Mouse (Mus musculus) frontal cortex, postnatal 10 days (tissue): ENCODE measurements around the gene Mcl1.
A peak's percentile ranks its signal among the peaks of the same experiment; 100 is the strongest.
"Not testable (repeated sequence)": the region's sequence is repeated elsewhere in the genome, so short reads cannot be mapped to it uniquely, and the experiment has no call there.

Experiments used
- DNase-seq, 2 experiments: peaks; one replicate each; pipeline ENCODE4 v3.0.0; 2022; ENCODE audit warnings: low spot score in 2 of 2, mixed read lengths in 1 of 2

The Mcl1 gene

DNA sequence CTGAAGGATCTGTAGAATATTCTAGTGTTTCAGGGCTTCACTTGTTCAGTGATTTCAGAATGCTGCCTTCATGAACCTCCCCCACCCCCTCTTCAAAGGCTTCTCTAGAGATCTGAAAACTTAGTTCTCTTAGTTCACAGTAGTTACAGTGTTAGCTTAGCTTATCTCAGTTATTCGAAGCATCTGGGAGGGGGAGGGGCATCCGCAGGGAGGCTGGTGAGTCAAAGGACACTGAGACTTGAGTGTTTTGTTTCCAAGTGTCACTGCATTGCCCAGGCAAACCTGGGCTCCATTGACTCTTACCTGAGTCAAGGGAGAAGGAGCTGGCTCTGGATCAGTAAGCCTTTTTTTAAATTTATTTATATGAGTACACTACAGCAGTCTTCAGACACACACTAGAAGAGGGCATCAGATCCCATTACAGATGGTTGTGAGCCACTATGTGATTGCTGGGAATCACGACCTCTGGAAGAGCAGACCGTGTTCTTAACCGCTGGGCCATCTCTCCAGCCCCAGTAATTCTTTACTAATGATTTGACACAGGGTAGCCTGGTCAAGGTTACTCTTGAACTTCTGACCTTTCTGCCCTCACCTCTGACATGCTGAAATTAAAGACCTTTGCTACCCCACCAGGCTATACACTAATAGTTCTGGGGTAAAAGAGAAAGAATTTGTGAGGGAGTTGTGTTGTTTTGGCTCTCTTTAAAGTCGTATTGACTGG is 7.7 kb downstream of the Mcl1 start:
- no peak for DNase-seq

DNA sequence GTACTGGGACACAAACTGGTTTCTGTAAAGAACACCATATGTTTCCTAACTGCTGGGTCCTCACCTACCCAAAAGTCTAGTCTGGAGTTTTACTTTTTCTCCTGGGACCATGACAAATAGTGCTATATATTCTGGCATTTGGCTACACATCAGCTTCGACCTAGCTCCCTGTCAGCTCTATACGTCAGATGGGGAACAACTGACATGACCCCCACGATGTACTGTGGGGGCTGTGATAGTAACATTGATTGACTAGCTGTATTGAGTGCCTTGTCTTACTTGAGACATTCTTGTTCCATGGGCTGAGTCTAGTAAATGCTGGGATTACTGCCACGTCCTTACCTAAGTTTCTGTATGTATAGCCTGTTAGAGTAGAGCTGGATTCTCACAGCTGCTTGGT is 8.9 kb downstream of the Mcl1 start:
- no peak for DNase-seq

DNA sequence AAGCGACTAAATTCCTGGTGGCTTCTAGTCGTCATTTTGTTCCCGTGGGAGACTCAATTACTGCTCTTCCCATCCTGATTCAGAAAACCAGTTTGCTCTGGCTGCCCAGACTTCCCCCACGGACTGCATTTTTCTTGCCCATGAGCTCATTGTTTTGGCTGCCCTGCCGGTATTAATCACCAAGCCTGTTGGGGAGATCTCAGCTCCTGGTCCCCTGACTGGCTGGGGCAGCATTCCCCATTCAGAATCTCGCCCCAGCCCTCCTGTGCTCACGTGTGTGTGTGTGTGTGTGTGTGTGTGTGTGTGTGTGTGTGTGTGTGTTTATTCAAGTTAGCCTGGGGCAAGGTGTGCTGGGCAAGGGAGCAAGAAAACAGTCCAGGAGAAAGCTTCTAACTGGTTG is 9.4 kb downstream of the Mcl1 start:
- no peak for DNase-seq

DNA sequence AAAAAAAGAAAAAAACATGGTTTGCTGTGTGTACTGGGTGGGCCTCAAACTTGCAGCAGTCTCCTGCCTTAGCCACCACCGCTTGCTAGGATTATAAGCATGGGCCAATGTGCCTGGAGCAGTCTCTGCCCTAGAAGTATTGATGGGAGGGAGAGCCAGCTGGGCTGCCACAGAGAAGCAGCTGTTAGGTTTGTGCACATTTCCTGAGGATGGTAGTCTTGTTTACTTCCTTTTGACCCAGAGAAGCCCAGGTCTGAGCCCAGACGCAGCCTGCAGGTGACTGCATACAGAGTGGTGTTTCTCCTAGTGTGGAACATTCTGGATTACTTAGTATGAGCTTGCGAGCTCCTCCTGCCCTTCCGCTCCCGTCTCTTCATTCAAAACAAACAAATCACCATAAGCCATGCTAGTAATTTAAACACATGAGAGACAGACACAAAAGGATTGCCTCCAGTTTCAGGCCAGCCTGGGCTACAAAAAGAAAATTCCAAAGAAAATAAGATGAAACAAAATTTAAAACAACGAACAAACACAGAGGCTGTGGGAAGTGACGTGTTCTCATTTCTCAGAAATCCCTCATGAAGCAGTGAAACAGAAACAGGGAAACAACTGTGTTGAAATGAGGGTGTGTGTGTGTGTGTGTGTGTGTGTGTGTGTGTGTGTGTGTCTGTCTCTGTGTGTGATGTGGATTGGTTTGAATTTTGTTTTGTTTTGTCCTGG is 10.2 kb downstream of the Mcl1 start:
- no peak for DNase-seq

DNA sequence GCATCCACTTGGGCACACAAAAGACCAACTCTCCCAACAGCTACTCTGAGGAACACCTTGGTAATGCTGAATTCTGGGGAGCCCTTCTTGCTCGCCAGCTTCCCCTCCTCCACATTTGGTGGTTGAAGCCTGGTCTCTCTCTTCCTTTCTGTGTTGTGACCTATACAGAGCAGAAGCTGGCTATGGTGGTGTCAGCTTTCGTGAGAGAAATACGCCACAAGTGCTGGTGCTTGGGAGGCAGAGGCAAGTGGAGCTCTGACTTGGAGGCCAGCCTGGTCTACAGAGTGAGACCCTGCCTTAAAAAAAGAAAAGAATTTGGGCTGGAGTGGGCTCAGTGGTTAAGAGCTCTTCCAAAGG is 10.7 kb downstream of the Mcl1 start:
- no peak for DNase-seq

DNA sequence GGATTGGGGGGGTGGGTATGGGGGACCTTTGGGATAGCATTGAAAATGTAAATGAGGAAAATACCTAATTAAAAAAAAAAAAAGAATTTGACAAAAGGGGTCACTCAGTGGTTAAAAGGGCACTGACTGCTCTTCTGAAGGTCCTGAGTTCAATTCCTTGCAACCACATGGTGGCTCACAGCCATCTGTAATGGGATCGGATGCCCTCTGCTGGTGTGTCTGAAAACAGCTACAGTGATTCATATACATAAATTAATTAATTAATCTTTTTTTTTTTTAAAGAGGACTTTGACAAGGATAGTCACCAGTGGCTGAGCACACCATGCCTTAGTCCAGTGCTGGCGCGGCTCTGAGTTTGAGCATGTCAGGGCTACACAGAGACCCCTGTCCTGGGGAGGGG is 11.8 kb downstream of the Mcl1 start:
- not testable (repeated sequence) for DNase-seq

DNA sequence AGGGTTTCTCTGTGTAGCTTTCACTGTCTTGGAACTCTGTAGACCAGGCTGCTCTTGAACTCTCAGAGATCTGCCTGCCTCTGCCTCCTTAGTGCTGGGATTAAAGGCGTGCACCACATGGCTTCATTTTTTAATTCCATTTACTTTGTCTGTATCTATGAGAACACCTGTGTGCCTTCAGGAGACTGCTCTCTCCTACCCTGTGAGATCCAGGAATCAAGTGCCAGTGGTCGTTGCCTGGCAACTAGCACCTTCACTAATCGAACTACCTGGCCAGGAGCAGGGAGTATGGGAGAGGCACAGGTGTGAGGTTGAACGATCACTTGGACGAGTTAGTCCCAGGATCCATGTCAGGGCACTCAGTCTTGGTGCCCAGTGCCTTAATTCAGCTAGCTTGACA is 12.6 kb downstream of the Mcl1 start:
- no peak for DNase-seq

DNA sequence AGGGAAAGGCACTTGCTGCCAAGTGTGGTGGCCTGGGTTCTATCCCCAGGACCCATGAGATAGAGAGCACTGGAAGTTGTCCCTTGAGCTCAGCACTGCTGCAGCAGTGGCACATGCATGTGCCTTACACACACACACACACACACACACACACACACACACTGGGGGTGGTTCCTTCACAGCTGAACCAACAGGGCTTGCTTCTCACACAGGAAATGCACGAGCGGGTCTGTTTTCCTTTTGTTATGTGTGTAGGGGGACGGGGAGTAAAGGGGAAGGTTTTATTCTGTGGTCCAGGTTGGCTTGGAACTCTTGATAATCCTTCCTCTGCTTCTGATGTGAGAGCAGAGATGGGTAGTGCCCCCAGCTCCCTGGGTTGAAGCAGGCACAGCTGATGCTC is 13.9 kb downstream of the Mcl1 start:
- DNase-seq = no peak

DNA sequence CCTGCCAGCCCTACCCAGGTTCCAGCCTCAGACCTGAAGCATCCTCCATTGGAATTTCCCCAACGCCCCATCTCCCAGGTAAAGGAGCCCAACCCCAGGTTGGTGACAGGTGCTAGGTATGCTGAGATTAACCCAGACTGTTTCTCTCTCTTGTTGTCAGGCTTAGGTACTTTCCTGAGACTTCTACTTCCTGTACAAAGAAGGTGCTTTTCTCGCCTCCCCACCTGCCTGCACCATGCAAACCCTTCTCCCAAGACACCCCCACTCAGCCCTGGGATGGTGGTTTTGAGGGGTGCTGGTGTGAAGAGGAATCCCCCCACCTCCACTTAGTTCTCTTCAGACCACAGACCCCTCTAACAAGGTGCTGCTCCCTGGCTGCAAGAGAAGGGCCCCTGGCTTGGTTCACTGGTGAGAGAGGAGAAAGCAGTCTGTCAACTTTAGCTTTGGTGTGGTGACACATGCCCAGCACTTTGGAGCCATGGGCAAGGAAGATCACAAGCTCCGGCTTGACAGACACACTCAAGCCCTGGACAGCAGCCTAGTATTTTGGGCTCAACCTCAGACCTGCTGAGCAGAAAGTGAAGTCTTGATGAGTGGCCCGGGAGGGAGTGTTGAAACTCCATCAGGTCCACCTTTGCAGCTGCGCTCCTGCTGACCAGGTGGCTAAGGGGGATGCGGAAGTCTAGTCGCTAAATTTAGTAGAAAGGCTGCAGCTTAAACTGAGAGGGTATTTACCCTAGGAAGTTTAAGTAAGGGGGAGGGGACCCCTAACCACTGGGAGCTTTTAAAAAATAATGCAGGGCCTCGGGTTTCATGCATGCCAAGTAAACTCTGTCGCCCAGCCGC is 14.5 kb downstream of the Mcl1 start:
- DNase-seq = no peak

DNA sequence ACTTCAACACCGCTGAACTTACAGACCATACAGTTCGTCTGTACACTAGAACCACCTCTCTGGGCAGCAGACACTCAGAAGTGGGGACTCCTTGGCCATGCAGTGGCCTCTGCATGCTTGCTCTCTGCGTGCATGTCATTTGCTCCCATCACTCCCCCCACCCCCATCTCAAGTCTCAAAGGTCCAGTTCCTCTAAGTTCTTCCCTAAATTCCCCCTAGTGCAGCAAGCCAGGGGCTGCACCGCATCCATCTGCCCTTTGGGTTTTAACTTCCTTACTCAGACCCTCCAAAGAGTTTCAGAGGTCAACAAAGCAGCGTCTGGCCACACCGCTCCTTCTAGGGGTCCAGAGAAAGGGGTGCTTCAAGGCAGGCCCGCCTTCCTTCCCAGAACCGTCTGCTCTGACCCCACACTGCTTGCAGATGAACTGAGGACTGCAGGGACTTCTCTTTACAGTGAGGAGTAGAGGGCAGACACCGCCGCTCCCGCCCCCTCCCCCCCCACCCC is 15.2 kb downstream of the Mcl1 start:
- no peak for DNase-seq

DNA sequence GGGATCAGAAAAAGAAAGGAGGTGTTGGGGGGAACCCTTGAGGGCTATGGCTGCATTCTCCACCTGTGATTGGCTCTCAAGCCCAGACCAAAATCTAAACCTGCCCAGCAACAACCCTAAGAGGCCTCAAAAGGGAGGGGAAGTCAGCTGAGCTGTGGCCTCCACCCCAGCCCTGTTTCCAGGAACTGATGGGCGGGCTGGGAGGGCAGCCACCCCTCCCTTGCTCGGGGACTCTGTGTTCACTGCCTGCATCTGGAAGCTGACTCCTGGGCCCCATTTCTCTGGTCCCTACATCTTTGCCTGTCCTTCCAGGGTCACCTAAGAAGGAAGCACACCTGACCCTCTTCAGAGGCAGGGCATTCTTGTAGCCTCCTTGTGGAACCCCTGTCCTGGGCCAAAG is 15.6 kb downstream of the Mcl1 start:
- no peak for DNase-seq

DNA sequence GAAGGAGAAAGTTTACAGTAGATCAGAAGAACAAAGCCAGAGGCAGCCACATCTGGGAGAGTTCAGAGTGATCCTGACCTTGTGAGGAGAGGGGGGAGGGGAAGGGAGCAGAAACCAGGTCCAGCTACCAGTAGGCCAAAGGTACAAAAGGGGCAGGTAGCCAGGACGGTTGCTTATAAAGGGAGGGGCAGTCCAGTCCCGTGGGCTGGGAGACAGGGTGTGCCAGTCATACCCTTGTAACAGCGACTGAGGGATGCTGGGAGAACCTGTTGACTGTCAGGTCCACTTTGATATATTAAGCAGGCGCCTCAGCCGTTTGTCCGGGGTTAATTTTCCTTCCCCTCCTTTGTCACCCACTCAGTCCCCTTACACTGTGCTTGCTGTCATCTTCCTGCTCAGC is 16.2 kb downstream of the Mcl1 start:
- no peak for DNase-seq

DNA sequence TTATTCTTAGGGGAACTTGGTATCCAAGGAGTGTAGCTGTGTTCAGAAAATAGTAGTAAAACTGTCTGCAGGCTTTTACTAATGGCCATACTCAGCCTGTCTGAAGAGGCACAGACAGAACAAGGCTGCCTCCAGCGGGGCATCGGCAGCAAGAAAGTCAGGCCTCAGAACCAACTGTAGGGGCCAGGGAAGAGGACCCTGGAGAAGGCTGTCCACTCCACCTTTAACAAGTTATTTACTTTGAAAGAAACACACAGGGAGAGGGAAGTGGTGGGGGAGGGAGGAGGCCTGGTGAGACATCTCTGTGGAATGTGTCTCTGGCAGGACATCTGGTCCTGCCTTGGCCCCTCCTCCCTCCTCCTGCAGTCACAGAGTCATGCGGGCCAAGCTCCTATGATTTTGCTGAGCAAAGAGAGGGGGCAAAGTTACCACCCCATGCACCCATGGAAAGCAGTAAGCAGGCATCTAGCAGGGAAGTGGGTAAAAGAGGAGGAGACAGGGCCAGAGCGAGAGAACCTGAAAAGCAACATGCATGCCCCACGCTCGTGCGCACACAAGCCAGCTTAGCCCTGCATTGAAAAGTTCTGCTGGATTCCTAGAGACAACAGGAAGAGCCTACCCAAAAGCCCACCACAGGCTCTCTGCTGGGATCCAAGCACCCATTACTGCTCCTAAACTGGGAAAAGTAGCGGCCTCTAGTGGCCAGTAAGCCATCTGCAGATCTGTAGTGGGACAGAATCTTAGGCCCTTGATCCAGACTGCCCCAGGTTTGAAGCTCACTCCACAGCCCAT is 16.9 kb downstream of the Mcl1 start:
- peak in 1 of 2 experiments; percentile 60 for DNase-seq

DNA sequence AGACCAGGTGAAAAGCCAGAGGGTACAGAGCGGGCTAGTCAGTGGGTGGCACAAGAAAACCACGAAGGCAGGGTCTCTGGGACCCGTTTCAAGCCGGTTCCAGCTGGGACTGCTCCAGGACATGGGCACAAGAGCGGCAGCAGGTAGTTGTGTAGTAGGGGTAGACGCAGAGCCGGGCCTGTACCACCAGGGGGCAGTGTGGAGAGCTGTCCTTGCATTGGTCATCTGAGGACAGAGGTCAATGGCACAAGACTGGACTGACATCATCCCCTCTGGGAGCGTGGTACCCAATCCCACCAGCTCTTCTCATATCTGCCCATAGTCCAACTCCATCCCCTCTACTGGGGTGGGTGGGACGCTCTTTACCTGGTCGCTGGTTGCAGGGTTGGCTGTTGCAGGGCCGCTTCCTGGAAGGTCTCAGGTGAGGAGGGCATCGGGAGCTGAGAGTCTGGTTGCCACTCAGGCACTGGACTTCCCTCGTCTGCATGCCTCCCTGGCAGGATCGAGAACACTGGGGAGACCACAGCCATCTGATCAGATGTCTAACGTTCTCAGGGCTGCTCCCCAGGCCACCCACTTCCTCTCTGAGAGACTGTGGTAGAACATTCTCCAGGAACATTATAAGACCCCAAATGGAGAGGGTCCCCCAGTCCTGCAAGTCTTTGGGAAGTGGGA is 18.3 kb downstream of the Mcl1 start:
- peak in 1 of 2 experiments; percentile 46 for DNase-seq

DNA sequence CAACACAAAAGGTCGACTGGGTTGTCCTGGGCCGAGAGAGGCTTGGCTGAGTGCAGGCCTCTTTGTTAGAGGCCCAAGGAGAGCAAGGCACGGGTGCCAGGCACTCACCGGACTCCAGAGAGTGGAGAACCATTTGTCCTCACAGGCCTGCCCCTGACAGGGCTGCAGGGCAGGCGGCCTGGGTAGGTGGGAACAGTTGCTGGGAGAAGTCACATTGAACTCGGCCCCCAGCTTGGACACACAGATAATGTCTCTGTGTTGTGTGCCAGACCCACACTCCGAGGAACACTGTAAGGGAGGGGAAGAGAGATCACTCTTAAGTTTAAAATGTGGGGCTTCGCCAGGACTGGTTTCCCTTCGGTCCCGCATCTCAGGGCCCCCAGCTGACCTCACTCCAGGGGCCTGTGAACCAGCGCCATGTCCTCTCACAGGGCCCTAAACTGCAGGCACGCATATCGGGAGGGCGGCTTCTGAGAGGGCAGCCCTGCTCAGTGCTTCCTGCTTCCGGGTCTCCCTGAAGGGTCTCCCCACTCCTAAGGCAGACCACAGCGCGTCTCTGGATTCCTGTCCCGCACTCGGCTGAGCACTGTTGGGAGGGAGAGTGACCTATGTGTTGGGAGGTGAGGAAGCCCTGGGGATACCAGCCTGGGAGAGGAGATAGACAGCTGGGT is 19.0 kb downstream of the Mcl1 start:
- DNase-seq = no peak

DNA sequence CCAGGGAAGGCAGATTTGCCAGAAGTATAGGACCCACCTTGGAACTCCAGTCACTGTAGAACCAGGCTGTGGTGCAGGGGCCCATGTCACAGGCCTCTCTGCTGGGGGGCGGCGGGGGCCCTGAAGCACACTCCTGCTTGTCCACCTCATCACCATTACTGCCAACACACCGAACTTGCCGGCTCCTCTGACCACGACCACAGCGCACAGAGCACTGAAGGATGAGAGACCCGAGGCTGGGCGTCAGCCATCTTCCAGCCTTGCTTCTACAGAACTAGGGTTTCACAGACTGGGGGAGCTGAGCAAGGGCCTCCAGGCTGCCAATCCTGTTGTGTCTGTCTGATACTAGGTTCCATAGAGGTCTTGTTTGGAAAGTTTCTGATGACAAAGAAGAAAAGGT is 21.0 kb downstream of the Mcl1 start:
- no peak for DNase-seq

DNA sequence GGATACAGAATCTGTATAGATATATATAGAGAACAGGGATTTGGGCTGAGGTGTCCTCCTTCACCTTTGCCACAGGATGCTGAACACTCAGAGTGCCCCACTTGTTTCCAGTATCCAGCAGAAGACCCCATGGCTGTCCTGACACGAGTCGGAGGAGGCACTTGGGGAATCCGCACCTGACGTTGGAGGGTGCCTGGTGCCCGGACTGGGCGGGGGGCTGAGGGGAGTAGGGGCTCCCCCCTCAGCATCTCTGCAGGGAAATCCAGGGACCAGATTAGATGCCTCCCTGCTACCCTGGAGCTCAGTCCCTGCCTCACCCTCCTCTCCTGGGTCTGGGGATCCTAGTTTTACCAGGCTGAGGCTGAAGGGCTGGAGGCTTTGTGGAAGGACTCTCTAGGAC is 22.1 kb downstream of the Mcl1 start:
- no peak for DNase-seq

DNA sequence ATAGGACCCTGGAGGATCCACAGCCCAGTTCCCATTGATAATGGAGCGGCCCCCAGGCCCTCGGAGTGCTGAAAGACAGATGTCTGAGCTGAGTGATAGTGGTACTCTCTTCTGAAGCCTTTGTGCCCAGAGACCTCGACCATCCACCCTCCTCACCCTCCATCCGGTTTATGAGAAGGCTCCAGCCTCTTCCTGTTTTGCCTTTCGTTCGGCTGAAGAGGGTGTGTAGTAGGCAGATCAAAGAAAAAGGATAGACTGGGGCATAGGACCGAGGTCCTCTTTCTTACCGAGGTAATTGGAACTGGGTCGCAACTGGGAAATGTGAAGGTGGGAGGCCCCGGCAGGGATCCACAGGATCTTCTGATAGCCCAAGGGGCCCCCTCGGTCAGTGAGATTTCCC is 22.8 kb downstream of the Mcl1 start:
- DNase-seq = no peak

DNA sequence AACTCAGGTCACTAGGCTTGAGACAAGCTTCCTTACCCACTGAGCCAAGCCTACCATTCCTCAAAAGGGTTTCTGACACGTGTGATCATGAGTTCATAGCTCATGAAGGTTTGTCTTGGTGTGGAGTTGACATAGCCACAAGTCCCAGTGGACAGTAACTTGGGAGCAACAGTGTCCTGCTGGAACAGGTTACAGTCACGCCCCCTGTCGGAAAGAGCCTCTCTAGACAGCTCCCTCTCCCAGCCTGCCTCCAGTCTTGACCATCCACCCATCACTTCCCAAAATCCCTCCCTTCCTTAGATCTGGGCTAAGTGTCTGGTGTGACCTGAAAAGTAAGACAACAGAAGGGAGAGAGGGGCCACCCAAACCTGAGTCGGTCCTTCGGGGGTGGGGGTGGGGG is 24.3 kb downstream of the Mcl1 start:
- DNase-seq = no peak

DNA sequence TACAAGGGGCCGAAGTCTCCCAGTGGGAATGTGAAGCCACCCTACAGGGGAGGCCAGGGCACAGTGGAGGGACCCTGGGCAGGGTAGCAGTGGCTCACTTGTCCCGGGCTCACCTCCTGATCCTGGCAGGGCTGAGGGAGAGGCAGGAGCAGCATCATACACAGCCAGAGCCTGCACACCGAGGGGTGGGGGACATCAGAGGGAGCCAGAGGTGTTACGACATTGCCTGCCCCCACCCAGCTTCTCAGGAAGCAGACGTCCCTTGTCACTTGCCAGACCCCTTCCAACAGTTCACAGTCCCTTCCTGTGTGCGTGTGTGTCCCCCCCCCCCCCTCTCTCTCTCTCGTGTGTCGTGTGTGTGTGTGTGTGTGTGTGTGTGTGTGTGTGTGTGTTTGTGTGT is 26.3 kb downstream of the Mcl1 start:
- DNase-seq = no peak

DNA sequence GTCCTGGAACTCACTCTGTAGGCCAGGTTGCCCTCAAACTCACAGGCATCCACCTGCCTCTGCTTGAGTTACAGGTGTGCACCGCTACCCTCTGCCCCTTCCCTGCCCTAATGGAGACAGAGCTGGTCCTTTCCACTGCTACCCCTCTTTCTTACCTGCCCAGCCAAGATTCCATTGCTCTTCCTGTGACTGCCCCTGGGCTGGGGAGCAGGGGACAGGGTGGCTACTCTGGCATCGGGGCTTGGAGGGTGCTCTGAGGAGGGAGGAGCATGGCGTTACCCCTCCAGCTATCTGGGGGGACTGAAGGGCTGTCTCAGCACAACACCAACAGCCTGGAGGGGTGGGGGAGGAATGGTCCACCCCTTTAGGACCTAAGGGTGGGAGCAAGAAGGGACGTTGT is 26.7 kb downstream of the Mcl1 start:
- no peak for DNase-seq
